Mouse (Mus musculus) kidney, adult 11 months (tissue): ENCODE data around the gene 1190005I06Rik.

Source experiments
- DNase-seq: peaks from one replicate; pipeline ENCODE4 v3.0.0; 2022

Gene 1190005I06Rik

GRCm38 (mm10) chr8:120571561-120571960 is 75.9 kb downstream of the 1190005I06Rik start:
- DNase-seq = no peak

GRCm38 (mm10) chr8:120569939-120570715 is 77.3 kb downstream of the 1190005I06Rik start:
- peak; percentile 50 for DNase-seq

GRCm38 (mm10) chr8:120569123-120569522 is 78.3 kb downstream of the 1190005I06Rik start:
- DNase-seq = no peak

GRCm38 (mm10) chr8:120568164-120568798 is 79.2 kb downstream of the 1190005I06Rik start:
- DNase-seq = no peak

- DNase-seq = no peak
Observed at GRCm38 (mm10) chr8:120567731-120568130, 79.7 kb downstream of the 1190005I06Rik start.

GRCm38 (mm10) chr8:120566681-120567080 is 80.8 kb downstream of the 1190005I06Rik start:
- no peak for DNase-seq

- no peak for DNase-seq
Observed at GRCm38 (mm10) chr8:120565151-120565711, 82.2 kb downstream of the 1190005I06Rik start.

- DNase-seq = peak; percentile 92
Observed at GRCm38 (mm10) chr8:120563851-120564837, 83.3 kb downstream of the 1190005I06Rik start.

- DNase-seq = no peak
Observed at GRCm38 (mm10) chr8:120563348-120563724, 84.1 kb downstream of the 1190005I06Rik start.

- no peak for DNase-seq
Observed at GRCm38 (mm10) chr8:120562680-120563347, 84.6 kb downstream of the 1190005I06Rik start.

- DNase-seq = no peak
Observed at GRCm38 (mm10) chr8:120561539-120562435, 85.6 kb downstream of the 1190005I06Rik start.

GRCm38 (mm10) chr8:120560535-120560934 is 86.9 kb downstream of the 1190005I06Rik start:
- no peak for DNase-seq

GRCm38 (mm10) chr8:120559654-120560053 is 87.8 kb downstream of the 1190005I06Rik start:
- DNase-seq = no peak
